Mouse (Mus musculus) midbrain, embryonic 11.5 days (tissue): ENCODE measurements around the gene Car6. TPM values are rescaled to one million over a fixed set of nuclear protein-coding genes. Genes with fewer than 3 reads are reported as not detected.

Source experiments
- ATAC-seq: fragments of 200-750 bp; cut with Nextera tagmentation; 2 replicates; pipeline ENCODE4 v1.8.0; 2017; ENCODE audit warnings: moderate TSS enrichment, moderate library complexity; ENCODE audit not compliant: low FRiP score
- DNase-seq: peaks from one replicate; pipeline ENCODE4 v3.0.0; 2015; ENCODE audit warnings: low spot score; ENCODE audit errors: missing footprints
- H3K27ac ChIP-seq: fragments of 300-500 bp; sonication (generic); 2 replicates; pipeline ENCODE4 v1.5.1; 2014; ENCODE audit warnings: low read depth, low read length
- H3K27me3 ChIP-seq: fragments of 300-500 bp; sonication (generic); 2 replicates; pipeline ENCODE4 v1.6.1; 2014; ENCODE audit warnings: mild to moderate bottlenecking, low read length, moderate library complexity, mixed read lengths; ENCODE audit not compliant: control insufficient read depth, insufficient read depth
- H3K36me3 ChIP-seq: fragments of 300-500 bp; sonication (generic); 2 replicates; pipeline ENCODE4 v1.6.1; 2014; ENCODE audit warnings: mild to moderate bottlenecking, low read length, moderate library complexity, mixed read lengths; ENCODE audit not compliant: control insufficient read depth, insufficient read depth
- H3K4me1 ChIP-seq: fragments of 300-500 bp; sonication (generic); 2 replicates; pipeline ENCODE4 v1.6.1; 2014; ENCODE audit warnings: low read length; ENCODE audit not compliant: control insufficient read depth, insufficient read depth
- H3K4me2 ChIP-seq: fragments of 300-500 bp; sonication (generic); 2 replicates; pipeline ENCODE4 v1.6.1; 2014; ENCODE audit warnings: mild to moderate bottlenecking, moderate library complexity
- H3K4me3 ChIP-seq: fragments of 300-500 bp; sonication (generic); 2 replicates; pipeline ENCODE4 v1.5.1; 2014; ENCODE audit warnings: low read depth, low read length
- H3K9ac ChIP-seq: fragments of 300-500 bp; sonication (generic); 2 replicates; pipeline ENCODE4 v1.6.1; 2014; ENCODE audit warnings: low read length
- H3K9me3 ChIP-seq: fragments of 300-500 bp; sonication (generic); 2 replicates; pipeline ENCODE4 v1.6.1; 2016; ENCODE audit warnings: low read length; ENCODE audit not compliant: control insufficient read depth
- WGBS: fragments of 180-500 bp; shearing (Covaris S2); extraction: QIAGEN DNeasy Blood & Tissue Kit; methylation state at CpG from one replicate; pipeline ENCODE4 v1.1.7; 2014; 5-methylcytosine and 5-hydroxymethylcytosine counted together
- polyA plus RNA-seq: library from polyadenylated mRNA; unstranded; fragments of >200 nt; fragmentation: Nextera tagmentation; extraction: Ambion mirVana; gene quantifications from 2 replicates; pipeline ENCODE4 v1.2.1, GENCODE M21; 2014

The Car6 gene
- polyA plus RNA-seq, 1 experiment from 2014 or later: not detected

DNA sequence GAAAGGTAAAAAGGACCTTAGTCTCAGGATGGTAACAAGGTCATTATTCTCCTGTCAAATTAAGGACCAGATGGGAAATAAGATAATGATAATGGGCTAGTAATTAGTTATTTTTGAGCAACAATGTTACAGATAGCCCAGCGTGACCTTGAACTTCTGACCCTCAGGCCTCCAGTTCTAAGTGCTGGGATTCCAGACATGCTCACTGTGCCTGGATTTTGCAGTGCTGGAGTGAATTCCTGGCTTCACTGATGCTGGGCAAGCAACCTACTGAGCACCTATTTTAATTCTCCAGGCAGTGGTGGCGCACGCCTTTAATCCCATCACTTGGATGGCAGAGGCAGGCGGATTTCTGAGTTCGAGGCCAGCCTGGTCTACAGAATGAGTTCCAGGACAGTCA, 8.6 kb upstream of the Car6 start:
- ATAC-seq (no peak), DNase-seq (no peak)
- Histone ChIP-seq H3K9ac (no peak overlapping the region), H3K4me3 (no peak overlapping the region), H3K9me3 (no peaks in the 10 kb centered on the region), H3K27ac (no peak overlapping the region), H3K36me3 (no peaks in the 10 kb centered on the region), H3K4me2 (no peak overlapping the region), H3K4me1 (peaks cover 5% of the 10 kb centered on the region; the same call in 1 of the 2 replicates), H3K27me3 (no peaks in the 10 kb centered on the region)
- WGBS: 88% methylated on average over 5 of the region's 5 CpGs

DNA sequence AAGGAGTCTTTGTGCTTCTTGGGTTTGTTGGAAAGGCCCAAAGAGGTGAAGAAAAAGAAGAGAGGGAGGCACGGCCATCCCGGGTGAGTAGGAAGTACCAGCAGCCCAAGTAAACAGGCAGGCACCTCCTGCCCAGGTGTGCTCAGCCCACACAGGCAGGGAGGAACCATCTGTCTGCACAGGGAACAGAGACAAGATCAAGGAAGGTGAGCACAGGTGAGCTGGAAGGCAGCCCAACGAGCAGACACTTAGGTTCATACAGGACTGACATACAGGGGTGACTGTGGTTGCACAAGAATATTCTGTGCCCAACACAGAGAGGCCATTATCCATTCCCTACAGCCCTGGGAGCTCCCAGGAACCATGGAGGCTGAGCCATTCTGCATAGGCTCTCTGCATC, 3.7 kb upstream of the Car6 start:
- Histone ChIP-seq H3K9ac (no peak overlapping the region), H3K27ac (no peak overlapping the region), H3K36me3 (no peaks in the 10 kb centered on the region), H3K27me3 (no peaks in the 10 kb centered on the region), H3K4me2 (no peak overlapping the region), H3K4me1 (no peaks in the 10 kb centered on the region), H3K4me3 (no peak overlapping the region), H3K9me3 (no peaks in the 10 kb centered on the region)
- WGBS: 80% methylated on average over 3 of the region's 3 CpGs
- ATAC-seq (no peak), DNase-seq (no peak)

DNA sequence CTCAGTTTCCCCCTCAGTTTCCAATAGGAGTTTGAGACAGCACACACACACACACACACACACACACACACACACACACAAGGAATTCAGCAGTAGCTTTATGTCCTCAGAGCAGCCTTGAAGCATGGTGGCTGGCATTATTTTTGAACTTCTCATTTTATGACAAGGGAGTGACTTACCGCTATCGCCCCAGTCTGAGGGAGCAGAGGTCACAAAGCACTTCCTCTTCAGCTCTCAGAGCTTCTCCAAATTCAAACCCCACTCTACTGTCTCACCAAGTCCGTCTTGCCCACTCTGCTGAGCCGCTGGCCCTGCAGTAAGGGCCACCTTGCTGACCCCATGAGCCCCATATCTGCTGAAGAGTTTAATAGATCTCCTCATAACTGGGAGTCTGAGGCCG, 1.6 kb upstream of the Car6 start:
- no peak overlapping the region for H3K9ac ChIP-seq
- ATAC-seq: no peak
- WGBS: 86% methylated on average over 5 of the region's 5 CpGs

DNA sequence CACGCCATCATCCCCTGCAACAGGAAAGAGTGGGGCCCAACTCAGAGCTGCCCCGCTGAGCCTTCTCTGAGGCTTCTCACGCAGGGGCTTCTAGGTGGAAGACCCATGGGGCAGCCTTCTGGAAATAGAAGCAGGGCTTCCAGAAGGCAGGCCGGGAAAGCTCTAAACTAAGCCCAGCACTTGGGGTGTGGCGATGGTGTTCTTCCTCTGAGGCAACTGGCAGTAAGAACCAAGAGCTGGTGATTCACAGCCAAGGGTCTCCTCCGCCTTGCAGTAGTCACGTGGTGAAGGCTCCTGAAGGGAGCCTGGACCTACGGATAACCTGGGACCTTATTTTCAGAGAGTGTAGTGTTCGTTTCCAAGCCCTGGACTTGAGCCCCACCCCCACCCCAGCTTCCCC, 2.9 kb downstream of the Car6 start:
- Histone ChIP-seq H3K27me3 (no peaks in the 10 kb centered on the region), H3K27ac (no peak overlapping the region), H3K9ac (no peak overlapping the region), H3K4me3 (no peak overlapping the region), H3K4me2 (no peak overlapping the region), H3K9me3 (no peaks in the 10 kb centered on the region), H3K36me3 (no peaks in the 10 kb centered on the region), H3K4me1 (no peaks in the 10 kb centered on the region)
- ATAC-seq: no peak
- no peak for DNase-seq
- whole genome bisulfite sequencing: 74% methylated on average over 9 of the region's 9 CpGs

More for the DNA sequence above, 1.6 kb upstream of the Car6 start:
- Histone ChIP-seq H3K27me3 (no peaks in the 10 kb centered on the region), H3K9me3 (no peaks in the 10 kb centered on the region), H3K4me3 (no peak overlapping the region), H3K27ac (no peak overlapping the region), H3K4me2 (no peak overlapping the region), H3K4me1 (no peaks in the 10 kb centered on the region), H3K36me3 (no peaks in the 10 kb centered on the region)
- no peak for DNase-seq

DNA sequence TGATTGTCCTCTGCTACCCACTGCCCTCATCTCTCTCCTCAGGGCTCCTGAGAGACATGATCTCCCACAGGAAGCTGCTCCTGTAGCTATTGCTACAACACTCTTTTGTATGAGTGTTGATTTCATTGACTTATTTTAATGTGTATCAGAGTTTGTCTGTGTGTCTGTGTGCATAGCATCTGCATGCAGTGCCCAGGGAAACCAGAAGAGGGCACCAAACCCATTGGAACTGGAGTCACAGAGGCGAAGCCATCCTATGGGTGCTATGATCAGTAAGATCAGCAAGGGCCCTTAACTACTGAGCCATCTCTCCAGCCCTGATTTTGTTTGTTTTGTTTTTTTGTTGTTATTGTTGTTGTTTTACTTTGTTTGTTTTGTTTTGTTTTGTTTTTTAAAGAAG, 7.2 kb downstream of the Car6 start:
- H3K4me3 ChIP-seq: no peak overlapping the region
- 22% methylated on average over 1 of the region's 1 CpGs for WGBS
- no peaks in the 10 kb centered on the region for H3K9me3 ChIP-seq
- H3K27me3 ChIP-seq: no peaks in the 10 kb centered on the region
- no peaks in the 10 kb centered on the region for H3K4me1 ChIP-seq
- no peak overlapping the region for H3K27ac ChIP-seq
- H3K36me3 ChIP-seq: no peaks in the 10 kb centered on the region
- DNase-seq: peak; percentile 96
- no peak overlapping the region for H3K4me2 ChIP-seq
- ATAC-seq: no peak
- no peak overlapping the region for H3K9ac ChIP-seq

DNA sequence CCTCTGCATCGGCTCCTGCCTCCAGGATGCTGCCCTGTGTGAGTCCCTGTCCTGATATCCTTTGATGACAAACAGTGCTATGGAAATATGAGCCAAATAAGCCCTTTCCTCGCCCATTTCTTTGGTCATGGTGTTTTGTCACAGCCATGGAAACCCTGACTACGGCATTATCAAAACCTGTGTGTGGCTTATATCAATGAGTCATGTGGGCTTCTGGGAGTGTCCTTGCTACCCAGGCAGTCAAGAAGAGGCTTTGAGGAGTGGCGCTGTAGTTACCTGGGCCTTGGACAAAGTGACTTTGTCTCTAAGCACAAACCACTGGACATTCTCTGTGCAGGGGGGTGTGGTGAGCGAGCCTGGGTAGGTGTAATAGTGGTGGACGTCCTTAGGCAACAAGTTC, 8.9 kb downstream of the Car6 start:
- no peaks in the 10 kb centered on the region for H3K36me3 ChIP-seq
- DNase-seq (no peak), ATAC-seq (no peak)
- no peak overlapping the region for H3K9ac ChIP-seq
- 81% methylated on average over 6 of the region's 6 CpGs for WGBS
- no peak overlapping the region for H3K4me2 ChIP-seq
- H3K27me3 ChIP-seq: no peaks in the 10 kb centered on the region
- H3K4me1 ChIP-seq: no peaks in the 10 kb centered on the region
- H3K27ac ChIP-seq: no peak overlapping the region
- H3K9me3 ChIP-seq: no peaks in the 10 kb centered on the region
- no peak overlapping the region for H3K4me3 ChIP-seq

DNA sequence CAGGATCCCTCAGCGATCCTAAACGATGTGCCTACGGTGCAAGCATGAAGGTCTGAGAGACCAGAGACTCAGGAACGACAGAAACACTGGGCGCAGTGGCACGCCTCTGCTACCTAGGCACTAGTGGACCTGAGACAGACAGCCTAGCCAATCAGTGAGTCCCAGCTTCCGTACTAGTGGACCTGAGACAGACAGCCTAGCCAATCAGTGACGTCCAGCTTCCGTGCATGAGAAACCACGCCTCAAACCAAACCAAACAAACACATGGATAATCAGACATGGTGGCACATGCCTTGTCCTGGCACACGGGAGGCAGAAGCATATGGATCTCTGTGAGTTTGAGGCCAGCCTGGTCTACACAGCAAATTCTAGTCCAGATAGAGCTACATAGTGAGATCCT, 12.9 kb downstream of the Car6 start:
- no peaks in the 10 kb centered on the region for H3K27me3 ChIP-seq
- WGBS: 52% methylated on average over 11 of the region's 11 CpGs
- no peak for DNase-seq
- no peak overlapping the region for H3K9ac ChIP-seq
- H3K36me3 ChIP-seq: no peaks in the 10 kb centered on the region
- no peak overlapping the region for H3K4me2 ChIP-seq
- H3K4me3 ChIP-seq: no peak overlapping the region
- ATAC-seq: no peak
- no peaks in the 10 kb centered on the region for H3K4me1 ChIP-seq
- H3K9me3 ChIP-seq: no peaks in the 10 kb centered on the region
- H3K27ac ChIP-seq: no peak overlapping the region

DNA sequence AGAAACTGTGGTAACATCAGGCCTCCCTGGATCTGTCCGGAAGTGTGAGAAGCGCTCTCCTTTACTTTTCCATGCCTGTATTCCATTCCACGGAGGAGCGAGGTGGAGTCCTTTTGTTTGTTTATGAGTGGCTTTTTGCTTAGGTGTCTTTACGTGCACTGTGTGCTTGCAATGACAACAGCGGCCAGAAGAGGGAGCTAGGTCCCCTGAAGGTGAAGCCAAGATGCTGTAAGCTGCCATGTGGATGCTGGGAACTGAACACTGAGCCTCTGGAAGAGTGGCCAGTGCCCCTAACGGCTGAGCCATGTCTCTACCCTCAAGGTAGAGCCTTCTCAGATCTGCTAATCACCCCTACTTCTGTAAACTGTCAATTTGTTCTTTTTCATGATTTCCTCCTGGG, 19.8 kb downstream of the Car6 start:
- H3K4me1 ChIP-seq: no peaks in the 10 kb centered on the region
- no peaks in the 10 kb centered on the region for H3K36me3 ChIP-seq
- H3K27ac ChIP-seq: no peak overlapping the region
- WGBS: 87% methylated on average over 7 of the region's 7 CpGs
- H3K4me3 ChIP-seq: no peak overlapping the region
- DNase-seq (no peak), ATAC-seq (no peak)
- H3K9me3 ChIP-seq: peaks cover 3% of the 10 kb centered on the region; the same call in 1 of the 2 replicates
- H3K27me3 ChIP-seq: no peaks in the 10 kb centered on the region
- no peak overlapping the region for H3K4me2 ChIP-seq
- H3K9ac ChIP-seq: no peak overlapping the region

DNA sequence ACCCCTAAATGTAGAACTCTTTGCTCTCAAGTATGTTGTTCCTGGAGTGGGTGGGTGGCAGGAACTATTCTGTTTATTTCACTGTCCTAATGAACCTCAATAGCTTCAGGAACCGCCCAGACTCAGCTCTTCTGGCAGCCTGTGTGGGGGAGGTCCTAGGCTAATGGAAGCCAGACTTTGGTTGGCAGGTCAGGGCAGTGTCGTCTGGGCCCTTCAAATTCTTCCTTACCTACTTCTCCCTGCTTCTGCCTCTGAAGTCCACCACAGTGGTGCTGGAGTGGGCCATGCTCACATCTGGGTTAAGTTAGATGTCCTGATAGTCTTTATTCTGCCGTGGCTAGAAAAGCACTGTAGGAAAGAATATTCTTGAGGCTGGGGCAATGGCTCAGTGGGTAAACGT, 23.0 kb downstream of the Car6 start:
- peaks cover 3% of the 10 kb centered on the region; the same call in 1 of the 2 replicates for H3K9me3 ChIP-seq
- WGBS: 69% methylated on average over 4 of the region's 4 CpGs
- no peak overlapping the region for H3K9ac ChIP-seq
- H3K27me3 ChIP-seq: no peaks in the 10 kb centered on the region
- no peak overlapping the region for H3K4me2 ChIP-seq
- DNase-seq (no peak), ATAC-seq (no peak)
- H3K27ac ChIP-seq: no peak overlapping the region
- no peaks in the 10 kb centered on the region for H3K36me3 ChIP-seq
- H3K4me3 ChIP-seq: no peak overlapping the region
- H3K4me1 ChIP-seq: no peaks in the 10 kb centered on the region

DNA sequence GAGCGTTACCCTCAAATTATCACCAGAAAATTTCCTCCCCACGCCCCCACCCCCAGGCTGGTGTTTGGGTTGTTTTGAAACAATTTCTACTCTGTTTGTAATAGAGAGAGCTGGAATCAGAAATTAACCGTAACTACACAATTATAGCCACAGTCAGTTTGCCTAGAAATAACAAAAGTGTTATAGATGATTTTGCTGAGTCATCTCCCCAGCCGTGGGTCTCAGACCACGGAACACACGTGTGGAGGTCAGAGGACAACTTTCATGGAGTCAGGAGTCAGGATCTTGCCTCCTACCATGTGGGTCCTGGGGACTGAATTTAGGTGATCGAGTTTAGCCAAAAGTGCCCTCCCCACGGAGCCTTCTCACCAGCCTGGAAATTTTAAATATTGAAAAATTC, 24.0 kb downstream of the Car6 start:
- Histone ChIP-seq H3K9ac (no peak overlapping the region), H3K36me3 (no peaks in the 10 kb centered on the region), H3K4me1 (no peaks in the 10 kb centered on the region), H3K4me2 (no peak overlapping the region), H3K27ac (no peak overlapping the region), H3K4me3 (no peak overlapping the region), H3K27me3 (no peaks in the 10 kb centered on the region), H3K9me3 (peaks cover 3% of the 10 kb centered on the region; the same call in 1 of the 2 replicates)
- WGBS: 74% methylated on average over 8 of the region's 8 CpGs
- DNase-seq (no peak), ATAC-seq (no peak)
